Mouse (Mus musculus): Measurements from ENCODE around the gene Vasn.

Vasn gene

GRCm38 (mm10) chr16:4643670-4644419 is 4.1 kb downstream of the Vasn start:
- DNase-seq (ENCODE audit: low spot score), result no peak

- DNase-seq (ENCODE audit: low spot score), result no peak
Observed at GRCm38 (mm10) chr16:4645867-4646266, 6.1 kb downstream of the Vasn start.

GRCm38 (mm10) chr16:4646831-4647230 is 7.1 kb downstream of the Vasn start:
- DNase-seq (ENCODE audit: low spot score), result no peak

- DNase-seq (ENCODE audit: low spot score), result no peak
Observed at GRCm38 (mm10) chr16:4647651-4648141, 8.0 kb downstream of the Vasn start.

GRCm38 (mm10) chr16:4648416-4649023 is 8.8 kb downstream of the Vasn start:
- DNase-seq (ENCODE audit: low spot score), result no peak

- no peak for DNase-seq (ENCODE audit: low spot score)
Observed at GRCm38 (mm10) chr16:4649211-4649610, 9.5 kb downstream of the Vasn start.

GRCm38 (mm10) chr16:4649692-4650091 is 10.0 kb downstream of the Vasn start:
- DNase-seq (ENCODE audit: low spot score), result no peak

- no peak for DNase-seq (ENCODE audit: low spot score)
Observed at GRCm38 (mm10) chr16:4650161-4650560, 10.4 kb downstream of the Vasn start.

- DNase-seq (ENCODE audit: low spot score), result no peak
Observed at GRCm38 (mm10) chr16:4651081-4651480, 11.3 kb downstream of the Vasn start.

- DNase-seq (ENCODE audit: low spot score), result no peak
Observed at GRCm38 (mm10) chr16:4651624-4652023, 11.9 kb downstream of the Vasn start.

GRCm38 (mm10) chr16:4652707-4653416 is 13.1 kb downstream of the Vasn start:
- no peak for DNase-seq (ENCODE audit: low spot score)

- DNase-seq (ENCODE audit: low spot score), result no peak
Observed at GRCm38 (mm10) chr16:4654706-4655105, 15.0 kb downstream of the Vasn start.

GRCm38 (mm10) chr16:4655251-4655734 is 15.6 kb downstream of the Vasn start:
- DNase-seq (ENCODE audit: low spot score), result no peak

- peak; percentile 66 for DNase-seq (ENCODE audit: low spot score)
Observed at GRCm38 (mm10) chr16:4655764-4656570, 16.2 kb downstream of the Vasn start.

- no peak for DNase-seq (ENCODE audit: low spot score)
Observed at GRCm38 (mm10) chr16:4656571-4657081, 16.9 kb downstream of the Vasn start.

- peak; percentile 34 for DNase-seq (ENCODE audit: low spot score)
Observed at GRCm38 (mm10) chr16:4658781-4659245, 19.1 kb downstream of the Vasn start.

GRCm38 (mm10) chr16:4659326-4659725 is 19.6 kb downstream of the Vasn start:
- no peak for DNase-seq (ENCODE audit: low spot score)

- DNase-seq (ENCODE audit: low spot score), result no peak
Observed at GRCm38 (mm10) chr16:4661605-4662004, 21.9 kb downstream of the Vasn start.

- no peak for DNase-seq (ENCODE audit: low spot score)
Observed at GRCm38 (mm10) chr16:4663806-4664205, 24.1 kb downstream of the Vasn start.

- DNase-seq (ENCODE audit: low spot score), result no peak
Observed at GRCm38 (mm10) chr16:4665726-4666125, 26.0 kb downstream of the Vasn start.

GRCm38 (mm10) chr16:4667190-4667808 is 27.6 kb downstream of the Vasn start:
- peak; percentile 98 for DNase-seq (ENCODE audit: low spot score)

All from retina, embryonic 14.5 days (tissue).